Mouse (Mus musculus) thymus, postnatal 25 days (tissue): ENCODE measurements at regions not wholly inside any gene's neighbourhood (a gene's known extent, or its start where the extent isn't known, plus 50 kb on each side); places are given as distances from the start of the nearest gene placed in this dataset.

ENCODE experiments used
- DNase-seq: peaks from one replicate; pipeline ENCODE4 v3.0.0; 2022

- DNase-seq: no peak
Measured at GRCm38 (mm10) chr14:25015288-25016238, 443.4 kb upstream of the Zmiz1 start.

GRCm38 (mm10) chr14:25017860-25018259 lies 441.1 kb upstream of the Zmiz1 start:
- DNase-seq: peak; percentile 14

DNA sequence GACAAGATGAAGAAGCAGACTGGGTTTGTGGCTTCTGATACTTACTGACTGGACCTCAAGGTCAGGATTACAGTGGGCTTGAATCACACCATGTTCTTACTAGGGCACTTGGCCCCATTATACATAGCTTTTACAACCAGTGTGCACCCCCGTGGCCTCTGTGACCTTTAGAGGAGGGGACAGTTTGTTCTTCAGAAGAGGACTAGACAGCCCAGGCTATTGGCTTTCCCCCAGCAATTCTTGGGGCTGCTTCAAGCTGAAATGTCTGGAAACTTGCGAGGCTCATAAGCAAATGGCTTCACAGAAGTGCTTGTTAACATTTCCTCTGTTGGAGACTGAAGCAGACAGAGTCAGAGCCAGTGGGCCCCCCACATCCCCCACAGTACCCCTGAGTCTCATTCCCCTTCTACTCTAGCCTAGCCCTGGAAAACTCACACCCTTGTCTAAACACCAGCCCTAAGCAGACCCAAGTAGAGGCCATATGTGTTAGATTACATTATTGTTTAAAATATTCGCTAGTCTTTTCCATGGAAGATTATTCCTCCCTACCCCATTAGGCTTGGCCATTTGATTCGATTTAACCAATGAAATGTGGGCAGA lies 439.6 kb upstream of the Zmiz1 start:
- no peak for DNase-seq

GRCm38 (mm10) chr14:25022523-25023269 lies 436.3 kb upstream of the Zmiz1 start:
- DNase-seq: no peak

DNA sequence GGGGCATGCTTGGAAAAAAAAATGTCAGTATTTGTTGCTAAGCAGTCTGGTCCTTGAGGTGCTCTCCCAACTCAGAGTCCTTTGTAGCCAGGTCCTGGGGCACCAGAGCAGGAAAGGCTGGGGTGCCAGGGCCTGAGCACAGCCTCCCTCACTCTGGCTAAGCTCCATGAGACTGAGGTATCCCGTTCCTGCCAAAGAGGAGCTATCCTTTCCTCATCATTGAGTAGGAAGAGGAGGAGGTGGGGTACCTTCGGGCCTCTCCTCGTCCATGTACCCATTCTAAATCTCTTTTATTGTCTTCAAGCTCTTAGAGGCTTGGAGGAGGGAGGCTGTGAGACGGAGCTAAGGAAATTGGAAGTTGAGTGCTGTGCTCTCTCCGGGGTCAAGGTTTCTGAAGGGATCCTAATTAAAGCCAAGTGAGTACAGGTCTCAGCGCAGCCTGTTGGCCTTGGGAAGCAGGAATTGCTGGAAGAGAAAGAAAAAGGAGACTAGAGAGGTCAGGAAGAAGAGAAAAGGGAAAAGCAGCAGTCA lies 435.6 kb upstream of the Zmiz1 start:
- no peak for DNase-seq

- no peak for DNase-seq
Measured at GRCm38 (mm10) chr14:25025074-25025473, 433.9 kb upstream of the Zmiz1 start.

DNA sequence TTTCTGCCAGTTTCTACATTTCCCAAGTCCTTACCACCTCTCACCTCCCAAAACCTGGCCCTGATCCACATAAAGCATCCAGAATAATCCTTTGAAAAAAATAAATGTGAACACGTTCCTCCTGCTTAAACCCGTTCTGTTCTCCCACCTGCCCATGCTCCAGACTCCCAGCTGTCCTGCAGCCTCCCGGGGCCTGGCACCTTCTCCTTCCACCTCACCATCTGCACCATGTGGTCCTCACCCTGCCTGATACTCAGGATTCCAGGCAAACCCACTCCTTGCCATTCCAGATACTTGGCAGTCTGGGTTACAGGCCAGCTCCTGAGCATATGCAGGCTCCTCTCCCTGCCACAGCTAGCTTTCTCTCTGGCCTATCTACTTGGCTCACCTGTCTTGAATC lies 431.9 kb upstream of the Zmiz1 start:
- no peak for DNase-seq

- no peak for DNase-seq
Measured at GRCm38 (mm10) chr14:25027842-25028241, 431.1 kb upstream of the Zmiz1 start.

DNA sequence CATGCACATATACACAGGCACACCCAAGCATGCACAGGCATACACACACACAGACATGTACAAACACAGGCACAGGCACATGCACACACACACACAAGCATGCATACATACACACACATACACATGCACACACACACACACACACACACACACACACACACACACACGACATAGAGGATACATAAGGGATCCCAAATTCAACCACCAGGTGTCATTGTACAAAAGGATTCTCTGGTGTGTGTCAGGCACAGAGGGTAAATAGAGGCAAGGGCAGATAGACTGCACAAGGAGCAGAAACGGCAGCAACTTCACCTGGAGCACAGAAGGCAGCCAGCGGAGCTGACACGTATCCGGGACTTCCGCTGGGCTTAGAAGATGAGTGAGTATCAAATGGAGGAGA lies 428.1 kb upstream of the Zmiz1 start:
- DNase-seq: no peak

DNA sequence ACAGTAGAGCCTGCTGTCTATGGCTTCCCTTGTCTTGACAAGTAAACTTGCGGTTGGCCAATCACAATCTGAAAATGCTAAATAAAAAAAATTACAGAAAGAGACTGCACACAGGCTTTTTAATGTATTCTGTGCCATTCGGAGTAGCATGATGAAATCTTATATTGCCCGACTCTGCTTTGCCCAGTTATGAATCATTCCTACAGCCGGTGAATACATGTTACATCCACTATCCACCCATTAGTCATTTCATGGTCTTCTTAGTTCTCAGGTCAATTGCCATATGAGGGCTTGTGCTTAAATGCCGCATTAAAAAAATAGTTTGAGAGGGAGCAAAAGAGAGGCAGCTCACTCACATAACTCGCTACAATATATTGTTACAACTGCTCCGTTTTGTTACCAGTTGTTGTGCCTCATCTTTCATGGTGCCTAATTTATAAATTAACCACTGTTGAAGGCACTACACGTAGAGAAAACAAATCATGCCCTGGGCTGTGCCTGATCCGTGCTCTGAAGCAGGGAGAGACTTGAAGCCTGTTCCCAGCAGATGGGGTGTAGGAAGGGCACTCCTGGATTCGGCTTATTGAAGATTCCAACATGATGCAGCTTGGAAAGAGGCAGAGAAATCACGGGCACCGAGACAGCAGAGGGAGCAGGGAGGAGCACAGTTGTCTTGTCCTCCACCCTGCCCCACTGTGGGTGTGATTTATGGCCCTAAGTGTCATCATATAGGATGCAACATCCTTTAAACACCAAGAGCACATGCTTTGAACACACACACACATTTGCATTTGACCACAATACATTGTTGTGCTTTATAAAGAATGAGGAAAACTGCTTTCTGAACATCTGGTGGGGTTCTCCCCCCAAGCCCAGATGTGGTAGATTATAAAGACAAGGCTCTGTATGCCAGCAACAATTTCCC lies 427.0 kb upstream of the Zmiz1 start:
- DNase-seq: no peak

DNA sequence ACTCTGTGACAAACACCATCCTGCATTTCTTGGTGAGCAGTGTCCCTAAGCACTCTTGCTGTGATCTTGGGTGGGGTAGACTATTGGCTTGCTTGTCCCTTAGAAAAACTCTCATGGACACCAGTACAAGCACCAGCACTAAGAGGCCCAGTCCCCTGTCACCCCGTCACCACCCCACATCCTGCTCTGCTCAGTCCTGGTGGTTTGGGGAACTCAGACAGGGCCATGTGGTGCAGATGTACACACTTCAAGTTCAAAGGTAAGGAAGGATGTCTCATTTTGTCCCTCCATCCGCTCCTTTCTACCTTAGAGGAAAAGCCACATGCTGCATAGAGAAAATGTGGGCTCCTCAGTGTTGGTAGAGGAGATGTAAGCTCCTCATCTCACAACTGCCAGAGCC lies 426.1 kb upstream of the Zmiz1 start:
- DNase-seq: peak; percentile 56

DNA sequence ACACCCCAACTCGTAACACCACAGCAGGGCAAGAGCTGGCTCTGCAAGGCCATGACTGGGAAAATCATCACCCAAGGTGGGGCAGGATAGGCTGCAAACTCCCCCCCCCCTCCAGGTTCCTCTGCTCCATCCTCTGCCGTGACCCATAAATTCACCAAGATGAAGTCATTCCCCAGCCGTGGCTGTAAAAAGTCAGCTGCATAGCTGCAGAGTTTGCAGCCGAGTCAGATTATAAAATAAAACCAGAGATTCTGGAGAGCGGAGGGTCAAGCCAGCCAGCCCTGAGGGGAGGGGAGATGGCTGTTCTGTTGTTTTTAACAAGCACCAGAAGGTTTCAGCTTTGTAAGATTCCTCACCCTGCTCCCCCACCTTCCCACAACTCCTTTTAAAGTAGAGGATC lies 416.7 kb upstream of the Zmiz1 start:
- no peak for DNase-seq

GRCm38 (mm10) chr14:25044106-25044505 lies 414.9 kb upstream of the Zmiz1 start:
- no peak for DNase-seq

DNA sequence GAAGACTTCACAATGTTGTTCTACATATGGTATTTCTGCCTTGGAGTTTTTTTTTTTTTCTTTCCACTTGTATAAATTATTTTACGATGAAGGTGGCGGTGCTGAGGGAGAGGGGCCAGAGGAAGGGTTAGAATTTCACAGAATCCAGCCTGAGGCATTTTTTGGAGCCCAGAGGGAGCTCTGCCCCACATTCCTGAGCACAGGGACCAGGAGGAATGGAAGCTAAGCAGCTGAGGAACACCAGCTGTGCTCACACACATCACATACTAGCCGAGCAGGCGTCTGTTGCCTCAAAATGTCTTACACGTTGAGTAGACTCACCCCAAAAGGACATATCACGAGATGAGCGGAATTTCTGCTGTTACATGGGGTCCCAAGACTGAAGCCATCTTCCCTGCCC lies 414.1 kb upstream of the Zmiz1 start:
- no peak for DNase-seq

GRCm38 (mm10) chr14:25050674-25051251 lies 408.2 kb upstream of the Zmiz1 start:
- no peak for DNase-seq

- no peak for DNase-seq
Measured at GRCm38 (mm10) chr14:25052175-25052574, 406.8 kb upstream of the Zmiz1 start.

DNA sequence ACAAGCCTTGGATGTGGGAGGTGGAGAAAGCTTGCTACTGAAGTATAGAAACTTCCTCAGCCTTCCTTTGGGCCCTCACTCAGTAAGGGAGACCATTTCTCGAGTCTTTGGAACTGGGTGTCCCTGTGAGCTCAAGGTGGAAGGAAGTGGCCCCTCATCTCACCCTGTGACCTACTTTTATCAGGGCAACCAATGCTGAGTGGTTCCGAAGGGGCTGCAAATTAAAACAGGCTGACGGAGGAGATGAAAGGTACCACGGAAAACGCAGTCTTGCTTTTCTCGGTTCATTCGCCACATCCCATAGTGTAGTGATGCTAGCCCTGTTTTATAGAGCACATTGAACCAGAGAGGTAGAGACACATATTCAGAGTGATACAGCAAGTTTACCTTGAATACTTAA lies 399.6 kb upstream of the Zmiz1 start:
- peak; percentile 35 for DNase-seq

DNA sequence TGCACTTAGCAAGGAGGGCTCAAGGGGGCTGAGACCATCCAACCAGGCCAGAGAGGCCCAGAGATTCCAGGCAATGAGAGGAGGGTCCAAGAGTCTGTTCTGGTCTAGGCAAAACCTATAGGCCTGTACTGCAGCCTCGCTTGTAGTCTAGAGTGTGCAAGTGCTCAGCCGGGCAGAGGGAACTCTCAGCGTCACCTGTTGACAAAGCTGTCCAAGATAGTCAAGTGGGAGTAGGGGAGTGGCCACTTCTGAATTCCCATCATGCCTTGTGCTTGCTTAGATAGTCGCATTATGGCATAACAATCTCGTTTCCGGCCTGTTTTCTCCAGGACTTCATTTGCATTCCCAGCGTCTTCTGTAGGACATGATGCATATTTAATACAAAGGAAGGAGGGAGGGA lies 398.7 kb upstream of the Zmiz1 start:
- DNase-seq: no peak

DNA sequence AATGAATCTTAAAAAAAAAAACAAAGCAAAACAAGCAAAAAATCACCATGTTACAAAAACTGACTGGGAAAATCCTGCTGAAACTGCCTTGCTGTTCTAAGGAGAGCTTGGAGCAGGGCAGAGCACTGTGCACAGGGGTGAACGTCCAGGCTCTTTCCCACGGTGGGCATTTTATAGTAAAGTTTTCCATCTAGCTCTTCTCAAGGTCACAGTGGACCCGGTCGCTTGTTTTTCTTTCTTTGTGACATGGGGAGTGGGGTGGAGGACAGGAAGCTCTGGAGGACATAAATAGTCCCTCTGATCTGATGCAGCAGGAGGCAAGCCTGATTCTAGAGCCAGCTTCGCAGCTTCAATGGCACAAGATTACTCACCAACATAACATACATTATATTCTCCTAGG lies 395.9 kb upstream of the Zmiz1 start:
- no peak for DNase-seq

GRCm38 (mm10) chr14:25064190-25064947 lies 394.6 kb upstream of the Zmiz1 start:
- peak; percentile 44 for DNase-seq

DNA sequence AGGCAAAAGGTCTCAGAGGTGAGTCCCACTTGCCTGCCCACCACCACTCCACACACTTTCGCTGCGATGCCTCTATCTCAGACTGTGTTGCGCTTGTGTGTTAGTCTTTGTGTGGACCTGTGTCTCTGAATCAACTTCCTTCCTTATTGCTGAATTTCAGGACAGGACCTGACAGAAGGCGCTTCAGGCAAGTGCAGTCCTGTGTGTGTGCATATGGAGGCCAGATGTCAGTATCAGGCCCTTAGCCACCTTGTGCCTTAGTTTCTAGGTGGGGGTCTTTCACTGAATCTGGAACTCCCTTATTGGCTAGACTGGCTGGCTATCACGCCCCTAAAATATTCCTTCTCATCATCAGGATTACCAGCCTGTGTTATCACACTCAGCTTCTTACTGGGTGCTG lies 391.6 kb upstream of the Zmiz1 start:
- no peak for DNase-seq
